Mouse (Mus musculus): ENCODE results near the gene Cdyl2.

The Cdyl2 gene

DNA sequence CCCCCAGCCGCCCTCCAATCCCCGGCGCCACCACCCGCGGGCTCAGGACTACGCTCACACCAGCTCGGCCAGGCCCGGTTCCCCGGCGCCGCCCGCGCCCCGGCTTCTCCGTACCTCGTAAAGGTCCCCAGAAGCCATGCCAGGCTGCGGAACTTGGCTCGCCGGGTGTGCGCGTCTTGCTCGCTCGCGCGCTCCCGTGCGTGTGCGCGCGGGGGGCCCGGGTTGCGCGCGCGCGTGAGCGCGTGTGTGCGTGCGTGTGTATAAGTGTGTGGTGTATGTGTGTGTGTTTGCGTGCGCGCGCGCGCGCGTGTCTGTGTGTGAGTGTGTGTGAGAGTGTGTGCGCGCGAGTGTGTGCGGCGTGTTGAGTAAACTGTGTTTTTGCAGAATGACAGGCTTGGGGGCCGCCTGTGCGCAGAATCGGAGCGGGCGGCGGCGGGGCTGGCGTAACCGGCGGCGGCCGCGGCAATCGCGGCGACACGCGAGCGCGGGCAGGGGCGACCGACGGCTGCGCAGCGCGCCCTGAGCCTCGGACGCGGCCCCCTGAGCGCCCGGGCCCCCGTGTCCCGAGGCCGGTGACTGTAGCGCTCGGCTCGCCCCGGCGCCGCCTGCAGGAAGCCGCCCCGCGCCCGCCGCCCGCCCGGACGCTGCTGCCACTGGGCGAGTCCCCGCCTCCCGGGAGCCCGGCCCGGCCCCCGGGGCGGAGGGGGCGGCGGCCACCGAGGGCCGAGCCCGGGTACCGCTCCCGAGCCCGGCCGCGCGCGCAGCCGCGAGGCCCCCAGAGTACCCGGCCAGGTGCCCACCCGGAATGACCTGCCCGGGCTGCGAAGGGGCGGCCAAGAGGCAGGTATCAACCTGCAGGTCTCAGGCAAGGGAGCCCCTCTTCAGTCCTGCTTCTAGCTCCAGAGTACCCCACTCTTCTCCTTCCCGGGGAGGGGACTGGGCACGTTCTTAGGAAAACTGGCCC is at the start of gene Cdyl2:
TSS of gene Cdyl2 (minus strand) at position 308 of the 964 bp plus-strand sequence.
- under 1% methylated on average over 115 of the region's 129 CpGs for WGBS

DNA sequence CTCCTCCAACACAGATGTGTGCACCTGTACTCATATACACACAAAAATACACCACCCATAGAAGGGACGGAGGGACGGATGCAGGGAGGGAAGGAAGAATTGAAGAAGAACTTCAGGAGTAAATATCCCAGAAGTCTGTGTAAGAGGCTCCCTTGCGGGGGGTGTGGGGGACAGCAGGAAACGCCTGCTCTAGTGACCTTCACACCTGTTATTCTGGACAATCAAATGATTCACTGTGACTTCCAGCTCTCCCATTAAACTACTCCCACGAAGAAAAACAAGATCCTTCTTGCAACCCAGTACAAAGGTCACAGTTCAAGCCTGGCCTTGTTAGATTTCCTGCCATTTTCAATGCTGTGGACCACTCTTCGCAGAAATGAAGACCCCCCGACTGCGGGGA is 47.8 kb upstream of the Cdyl2 start:
- 78% methylated on average over 8 of the region's 8 CpGs for WGBS

- WGBS = 89% methylated on average over 5 of the region's 5 CpGs
Observed at GRCm38 (mm10) chr8:116774220-116774619, 41.4 kb upstream of the Cdyl2 start.

- 75% methylated on average over 9 of the region's 9 CpGs for WGBS
Observed at GRCm38 (mm10) chr8:116772727-116773126, 39.9 kb upstream of the Cdyl2 start.

- 66% methylated on average over 7 of the region's 7 CpGs for WGBS
Observed at GRCm38 (mm10) chr8:116771797-116772343, 39.1 kb upstream of the Cdyl2 start.

- 80% methylated on average over 12 of the region's 12 CpGs for WGBS
Observed at GRCm38 (mm10) chr8:116770756-116771155, 38.0 kb upstream of the Cdyl2 start.

DNA sequence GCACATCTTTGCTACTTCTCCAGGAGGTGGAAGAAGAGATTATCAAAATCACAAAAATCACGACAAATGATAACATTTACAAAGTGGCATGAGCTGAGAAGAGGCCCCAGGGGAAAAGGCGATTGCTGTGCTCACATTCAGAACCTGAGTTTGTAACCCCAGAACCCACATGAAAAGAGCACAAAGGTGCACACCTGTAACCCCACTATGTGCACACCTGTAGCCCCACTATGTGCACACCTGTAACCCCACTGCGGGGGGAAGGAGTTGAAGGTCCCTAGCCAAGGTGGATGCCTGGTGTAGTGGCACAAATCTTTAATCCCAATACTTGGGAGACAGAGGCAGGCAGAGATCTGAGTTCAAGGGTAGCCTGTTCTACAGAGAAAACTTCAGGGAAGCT is 23.4 kb upstream of the Cdyl2 start:
- WGBS = 75% methylated on average over 3 of the region's 3 CpGs

DNA sequence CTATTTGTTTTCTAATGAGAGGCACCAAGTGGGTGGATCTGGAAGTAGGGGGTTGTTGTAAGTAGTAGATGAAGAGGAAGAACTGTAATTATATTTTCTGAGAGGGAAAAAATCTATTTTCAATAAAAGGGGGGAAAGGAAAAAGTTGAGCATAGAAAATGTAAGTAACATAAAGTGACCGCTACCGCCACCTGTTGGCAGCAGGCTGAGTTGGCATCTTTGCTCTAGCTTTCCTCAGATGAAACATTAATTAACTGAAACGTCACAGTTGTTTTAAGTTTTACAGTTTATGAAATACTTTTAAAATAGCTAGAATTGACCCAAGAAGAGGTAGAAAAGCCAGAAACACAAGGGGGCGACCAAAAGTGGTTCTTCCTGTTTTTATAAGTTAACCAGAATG is 22.8 kb upstream of the Cdyl2 start:
- WGBS = 8% methylated on average over 4 of the region's 4 CpGs

DNA sequence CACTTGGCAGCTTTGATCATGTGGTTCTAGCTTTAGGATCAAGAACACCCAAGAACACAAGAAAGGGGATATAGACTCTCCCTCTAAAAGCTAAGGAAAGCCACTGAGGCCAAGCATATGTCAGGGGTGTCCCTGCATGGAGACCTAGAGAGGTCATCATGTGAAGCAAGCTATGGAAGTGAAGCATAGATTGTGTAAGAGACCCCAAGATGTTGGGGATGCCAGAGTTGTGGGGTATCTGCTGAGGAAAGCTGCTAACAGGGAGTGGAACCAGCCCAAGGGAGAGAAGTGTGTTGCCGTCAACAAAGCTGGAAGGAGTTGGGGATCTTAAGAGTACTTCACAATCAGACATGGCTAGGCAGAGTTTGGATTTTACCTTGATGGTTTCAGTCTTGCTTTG is 7.9 kb upstream of the Cdyl2 start:
- WGBS = 92% methylated on average over 1 of the region's 1 CpGs

DNA sequence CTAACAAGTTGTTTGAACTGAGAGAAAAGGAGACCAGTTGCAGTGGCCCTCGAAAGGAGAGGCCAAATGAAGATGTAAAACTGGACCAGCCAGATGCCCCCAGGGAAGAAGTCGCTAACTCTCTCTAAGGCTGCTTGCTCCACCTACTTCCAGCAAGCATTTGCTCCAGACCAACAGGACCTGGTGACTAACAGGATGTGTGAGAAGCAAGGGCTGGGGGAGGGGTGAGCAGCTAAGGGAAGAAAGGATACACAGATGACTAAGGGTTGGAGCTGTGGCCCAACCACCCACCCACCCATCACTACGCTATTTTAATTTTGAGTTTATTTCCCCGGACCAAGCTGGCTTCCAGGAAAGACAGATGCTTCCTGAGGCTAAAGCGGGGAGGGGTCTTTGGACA is 2.5 kb upstream of the Cdyl2 start:
- 55% methylated on average over 5 of the region's 5 CpGs for WGBS

GRCm38 (mm10) chr8:116734176-116734575 is 1.4 kb upstream of the Cdyl2 start:
- 60% methylated on average over 9 of the region's 9 CpGs for WGBS

- WGBS = 41% methylated on average over 3 of the region's 3 CpGs
Observed at GRCm38 (mm10) chr8:116733648-116734014, 840 bp upstream of the Cdyl2 start.

- WGBS = 2% methylated on average over 25 of the region's 46 CpGs
Observed at GRCm38 (mm10) chr8:116731976-116732683, 661 bp downstream of the Cdyl2 start.

DNA sequence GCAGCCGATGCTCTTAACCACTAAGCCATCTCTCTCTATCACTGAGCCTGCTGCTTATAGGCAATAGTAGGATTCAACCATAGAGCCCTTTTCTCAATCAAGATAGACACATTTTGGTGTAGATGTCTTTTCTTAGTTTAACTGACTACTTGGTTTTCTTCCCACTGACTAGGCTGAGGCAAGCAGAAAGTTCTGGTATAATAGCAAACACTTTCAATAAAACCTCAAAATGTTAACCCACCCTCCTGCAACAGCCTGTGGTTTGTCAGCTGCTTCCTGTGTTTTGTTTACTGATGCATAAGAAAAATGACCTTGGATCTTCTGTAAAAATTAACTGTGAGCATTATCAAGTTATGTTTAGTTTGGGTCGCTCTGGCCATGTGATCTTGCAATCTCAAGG is 11.3 kb downstream of the Cdyl2 start:
- 94% methylated on average over 2 of the region's 2 CpGs for WGBS

- 86% methylated on average over 3 of the region's 3 CpGs for WGBS
Observed at GRCm38 (mm10) chr8:116707496-116707895, 25.3 kb downstream of the Cdyl2 start.

- WGBS = 84% methylated on average over 6 of the region's 6 CpGs
Observed at GRCm38 (mm10) chr8:116702501-116702900, 30.3 kb downstream of the Cdyl2 start.

GRCm38 (mm10) chr8:116692931-116693330 is 39.9 kb downstream of the Cdyl2 start:
- 87% methylated on average over 15 of the region's 15 CpGs for WGBS

DNA sequence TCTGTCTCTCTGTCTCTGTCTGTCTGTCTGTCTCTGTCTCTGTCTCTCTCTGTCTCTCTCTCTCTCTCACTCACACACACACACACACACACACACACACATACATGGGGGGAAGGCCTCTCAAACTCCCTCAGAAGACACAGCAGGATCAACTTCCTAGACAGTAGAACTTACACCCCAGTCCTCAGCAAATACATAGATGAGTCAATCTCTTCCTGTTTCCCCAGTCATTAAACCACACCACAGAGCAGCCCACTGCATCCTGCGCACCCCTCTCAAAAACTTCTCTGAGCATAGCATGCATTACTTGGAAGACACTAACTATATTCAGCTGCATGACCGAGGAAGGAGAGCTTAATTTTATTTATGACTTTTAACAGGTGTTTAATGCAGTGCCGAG is 43.0 kb downstream of the Cdyl2 start:
- 96% methylated on average over 3 of the region's 3 CpGs for WGBS

- WGBS = 78% methylated on average over 1 of the region's 1 CpGs
Observed at GRCm38 (mm10) chr8:116676174-116676573, 56.6 kb downstream of the Cdyl2 start.

DNA sequence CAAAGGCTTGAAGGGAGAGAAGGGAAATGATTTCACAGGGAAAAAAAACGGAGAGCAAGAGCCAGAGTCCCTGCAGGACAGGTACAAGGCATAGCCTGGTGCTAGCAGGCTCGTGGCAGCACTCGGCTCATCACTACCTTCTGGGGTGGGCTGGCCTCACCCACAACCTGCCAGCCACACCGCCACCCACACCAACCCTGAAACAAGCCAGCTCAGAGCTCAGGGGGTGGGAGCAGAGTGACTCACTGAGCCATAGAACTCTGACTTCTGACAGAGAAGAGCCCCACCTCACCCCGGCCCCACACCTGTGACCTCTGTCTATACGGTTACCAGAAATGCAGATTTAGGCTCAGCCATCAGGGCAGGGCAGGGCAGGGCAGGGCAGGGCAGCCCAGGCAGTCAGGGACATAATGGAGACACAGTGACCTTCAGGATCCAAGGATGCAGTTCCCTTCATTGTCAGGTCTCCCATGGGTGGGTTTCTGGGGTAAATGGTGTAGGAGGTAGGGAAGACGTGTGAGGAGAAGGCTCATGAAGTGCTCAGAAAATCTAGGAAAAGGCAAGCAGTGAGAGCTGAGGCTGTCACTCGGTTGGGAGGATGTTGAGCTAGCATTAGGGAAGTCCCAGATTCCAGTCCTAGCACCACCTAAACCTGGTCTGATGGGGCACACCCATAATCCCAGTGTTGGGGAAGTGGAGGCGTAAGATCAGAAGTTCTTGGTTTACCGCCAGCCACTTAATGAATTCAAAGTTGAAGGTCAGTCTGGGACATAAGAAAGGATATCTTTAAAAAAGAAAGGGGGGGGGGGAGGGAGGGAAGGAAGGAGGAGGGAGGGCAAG is 58.6 kb downstream of the Cdyl2 start:
- WGBS = 65% methylated on average over 10 of the region's 10 CpGs

- 72% methylated on average over 8 of the region's 8 CpGs for WGBS
Observed at GRCm38 (mm10) chr8:116673493-116673892, 59.3 kb downstream of the Cdyl2 start.

DNA sequence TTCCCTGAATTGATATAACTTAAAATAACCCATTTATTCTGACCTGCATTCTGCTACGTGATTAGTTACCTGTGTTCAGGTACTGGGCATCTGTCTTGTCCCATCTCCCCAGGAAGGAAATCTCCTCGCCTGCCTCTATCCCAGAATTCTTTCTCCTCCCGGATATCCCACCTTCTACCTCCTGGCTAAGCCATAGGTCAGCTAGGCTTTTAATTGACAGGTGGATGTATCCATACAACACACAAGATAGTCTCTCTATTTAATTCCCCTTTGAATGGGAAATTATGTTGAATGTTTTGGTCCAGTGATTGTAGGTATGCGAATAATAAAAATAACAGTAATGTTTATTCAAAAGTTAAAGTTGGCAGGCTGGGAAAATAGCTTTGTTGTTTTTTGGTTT is 59.7 kb downstream of the Cdyl2 start:
- 95% methylated on average over 4 of the region's 4 CpGs for WGBS

All from cerebral cortex, adult 2 months (tissue).